Mouse (Mus musculus) embryonic fibroblast, embryonic 13.5 days (primary cell): Measurements from ENCODE around the gene Per1. TPM values are rescaled to one million over a fixed set of nuclear protein-coding genes. Genes with fewer than 3 reads are reported as not detected.

Experiments used
- H3K27ac ChIP-seq: 2 replicates; pipeline ENCODE4 v1.5.1; 2012; ENCODE audit warnings: low read length, control low read depth, inconsistent platforms; ENCODE audit not compliant: insufficient read depth
- H3K4me1 ChIP-seq: 2 replicates; pipeline ENCODE4 v1.6.1; 2011; ENCODE audit warnings: low read length; ENCODE audit not compliant: control insufficient read depth, insufficient read depth
- H3K4me3 ChIP-seq: 2 replicates; pipeline ENCODE4 v1.5.1; 2011; ENCODE audit warnings: mild to moderate bottlenecking, control low read depth, low read length; ENCODE audit not compliant: insufficient read depth
- CTCF ChIP-seq: IDR thresholded peaks from 2 replicates; pipeline ENCODE4 v1.5.1; 2011; ENCODE audit warnings: mild to moderate bottlenecking, control low read depth, low read length, moderate library complexity, borderline replicate concordance; ENCODE audit not compliant: insufficient read depth
- POLR2A ChIP-seq: IDR thresholded peaks from 2 replicates; pipeline ENCODE4 v1.6.1; 2011; ENCODE audit warnings: low read depth, mild to moderate bottlenecking, control low read depth, low read length, moderate library complexity
- polyA plus RNA-seq: library from polyadenylated mRNA; stranded (reverse); fragments of >200 nt; gene quantifications from 2 replicates; pipeline ENCODE4 v1.2.4, GENCODE M21; 2011; ENCODE audit warnings: low read depth; ENCODE audit not compliant: missing spikeins, insufficient read length

The Per1 gene
- polyA plus RNA-seq, 1 experiment, result 30.9 TPM

DNA sequence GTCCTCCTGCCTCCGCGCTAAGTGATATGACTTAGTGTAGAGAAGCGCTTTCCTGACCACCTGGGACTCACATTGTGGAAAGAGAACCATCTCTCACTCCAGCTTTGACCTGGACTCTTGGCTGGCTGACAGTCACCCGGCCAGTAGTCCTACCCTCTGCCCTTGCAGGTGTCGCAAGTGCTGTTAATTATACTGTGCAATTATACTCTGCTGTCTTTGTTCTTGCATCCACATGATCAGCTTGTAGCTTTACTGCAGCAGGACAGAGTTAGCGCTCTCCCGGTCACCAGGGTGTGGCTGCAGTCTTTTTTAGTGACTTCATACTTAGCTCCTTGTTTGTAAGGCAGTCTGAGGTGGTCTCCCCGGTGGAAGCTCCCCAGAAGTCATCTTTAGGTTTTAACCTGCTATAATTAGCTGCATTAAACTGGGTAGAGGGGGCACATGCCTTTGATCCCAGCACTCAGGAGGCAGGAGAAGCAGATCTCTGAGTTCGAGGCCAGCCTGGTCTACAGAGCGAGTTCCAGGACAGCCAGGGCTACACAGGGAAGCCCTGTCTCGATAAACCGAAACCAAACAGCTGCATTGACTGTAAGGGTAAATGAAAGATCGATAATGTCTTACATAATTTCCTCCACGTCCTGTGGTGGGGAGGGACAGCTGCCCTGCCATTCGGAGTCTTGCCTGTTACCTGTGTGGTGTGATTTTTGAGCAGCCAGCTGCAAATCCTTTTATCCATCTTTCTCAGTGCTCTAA lies 14.7 kb upstream of the Per1 start:
- H3K27ac ChIP-seq, result no peak overlapping the region
- H3K4me3 ChIP-seq, result no peak overlapping the region
- TF ChIP-seq POLR2A, result no peak
- TF ChIP-seq CTCF, result no peak
- H3K4me1 ChIP-seq, result 0 out of 2 replicates have a peak, but pooled peaks cover 2% of the 10 kb centered on the region

DNA sequence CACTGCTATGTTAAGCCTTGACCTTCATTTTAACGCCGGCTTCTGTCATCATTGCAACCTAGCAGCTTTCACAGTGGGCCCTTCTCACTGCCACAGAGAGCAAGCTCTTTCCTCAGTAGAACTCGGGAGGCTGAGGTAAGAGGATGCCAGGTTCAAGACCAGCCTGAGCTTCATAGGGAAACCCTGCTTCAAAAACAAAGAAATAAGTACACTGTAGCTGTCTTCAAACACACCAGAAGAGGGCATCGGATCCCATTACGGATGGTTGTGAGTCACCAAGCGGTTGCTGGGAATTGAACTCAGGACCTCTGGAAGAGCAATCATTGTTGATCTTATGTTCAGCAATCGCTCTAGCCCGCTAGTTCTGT lies 14.2 kb upstream of the Per1 start:
- H3K4me3 ChIP-seq, result no peak overlapping the region
- 0 out of 2 replicates have a peak, but pooled peaks cover 2% of the 10 kb centered on the region for H3K4me1 ChIP-seq
- TF ChIP-seq POLR2A (no peak), CTCF (no peak)
- no peak overlapping the region for H3K27ac ChIP-seq

DNA sequence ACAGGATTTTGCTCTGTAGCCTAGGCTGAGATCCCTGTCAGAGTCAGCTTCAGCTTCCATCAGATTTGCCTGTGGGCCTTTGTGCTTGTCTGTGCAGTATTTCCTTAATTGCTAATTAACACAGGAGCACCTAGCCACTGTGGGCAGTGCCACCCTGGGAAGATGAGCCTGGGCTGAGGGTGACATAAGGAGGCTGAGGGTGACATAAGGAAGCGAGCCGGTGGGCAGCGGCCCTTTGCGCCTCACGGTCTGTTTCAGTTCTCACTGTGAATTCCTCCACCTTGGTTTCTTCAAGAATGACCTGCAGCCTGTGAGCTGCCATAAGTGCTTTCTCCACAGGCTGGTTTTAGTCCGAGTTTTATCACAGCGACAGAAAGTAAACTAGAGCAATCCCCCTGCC lies 13.4 kb upstream of the Per1 start:
- Histone ChIP-seq H3K27ac (no peak overlapping the region), H3K4me3 (no peak overlapping the region), H3K4me1 (0 out of 2 replicates have a peak, but pooled peaks cover under 1% of the 10 kb centered on the region)
- no peak for TF ChIP-seq CTCF
- TF ChIP-seq POLR2A, result no peak

DNA sequence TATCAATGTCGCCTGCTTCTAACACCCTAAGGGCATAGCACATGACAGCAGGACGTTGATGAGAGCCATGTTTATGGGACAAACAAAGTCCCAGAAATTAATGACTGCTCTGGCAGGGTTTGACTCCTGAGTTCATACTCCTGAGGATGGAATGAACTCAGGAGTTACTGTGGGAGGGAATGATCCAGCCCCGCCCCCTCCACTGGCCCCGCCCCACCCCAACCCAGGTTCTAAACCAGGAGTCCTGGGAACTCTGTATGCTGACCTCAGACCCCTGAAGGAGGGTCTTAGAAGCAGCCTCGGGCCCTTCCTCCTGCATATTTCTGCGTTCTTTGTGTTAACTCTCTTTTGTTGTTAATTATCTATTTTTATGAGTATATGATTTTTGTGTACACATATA lies 9.4 kb upstream of the Per1 start:
- H3K4me3 ChIP-seq, result no peak overlapping the region
- no peak for TF ChIP-seq POLR2A
- H3K27ac ChIP-seq, result no peak overlapping the region
- H3K4me1 ChIP-seq, result peaks cover 2% of the 10 kb centered on the region; the same call in 1 of the 2 replicates

GRCm38 (mm10) chr11:69086390-69086789 lies 8.6 kb upstream of the Per1 start:
- Histone ChIP-seq H3K27ac (no peak overlapping the region), H3K4me3 (no peak overlapping the region), H3K4me1 (peaks cover 2% of the 10 kb centered on the region; the same call in 1 of the 2 replicates)
- no peak for TF ChIP-seq POLR2A
- TF ChIP-seq CTCF, result no peak

DNA sequence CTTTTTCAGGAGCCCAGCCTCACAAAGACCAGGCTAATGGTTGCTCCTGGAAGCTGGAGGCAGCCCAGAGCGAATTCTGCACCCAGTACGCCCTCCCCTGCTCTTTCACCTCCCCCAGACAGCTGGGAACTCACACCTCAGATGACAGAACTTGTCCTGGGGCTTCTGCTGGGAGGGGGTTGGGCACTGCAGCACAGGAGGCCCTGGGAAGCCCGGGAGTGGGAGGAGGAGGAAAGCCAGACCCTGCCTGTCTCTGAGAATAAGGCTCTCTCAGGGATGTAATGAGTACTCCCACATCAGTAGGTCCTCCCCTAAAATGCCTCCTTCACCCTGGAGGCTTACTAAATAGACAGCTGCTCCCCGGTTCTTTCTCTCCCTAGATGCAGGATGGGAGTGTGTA lies 7.9 kb upstream of the Per1 start:
- peaks cover 2% of the 10 kb centered on the region; the same call in 1 of the 2 replicates for H3K4me1 ChIP-seq
- TF ChIP-seq POLR2A (no peak), CTCF (no peak)
- no peak overlapping the region for H3K27ac ChIP-seq
- no peak overlapping the region for H3K4me3 ChIP-seq

DNA sequence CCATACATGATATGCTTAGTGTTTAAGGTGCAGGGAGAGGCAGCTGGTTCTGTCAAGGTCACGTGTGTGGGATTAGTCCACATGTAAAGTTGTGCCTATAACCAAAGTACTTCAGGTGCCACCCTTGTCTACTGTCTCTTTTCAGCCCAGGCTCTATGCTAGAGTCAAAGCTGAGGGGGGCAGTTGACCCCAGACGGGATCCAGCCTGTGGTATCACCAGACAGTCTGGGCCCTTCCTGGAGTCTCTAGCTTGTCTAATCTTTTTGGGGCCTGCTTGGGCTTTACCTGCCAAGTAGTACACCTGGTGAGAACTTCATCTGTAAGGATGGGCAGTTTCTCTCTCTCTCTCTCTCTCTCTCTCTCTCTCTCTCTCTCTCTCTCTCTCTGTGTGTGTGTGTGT lies 7.4 kb upstream of the Per1 start:
- H3K4me3 ChIP-seq, result no peak overlapping the region; the same call in 1 of the 2 replicates
- TF ChIP-seq CTCF (no peak), POLR2A (no peak)
- no peak overlapping the region for H3K27ac ChIP-seq
- H3K4me1 ChIP-seq, result peaks cover 2% of the 10 kb centered on the region; the same call in 1 of the 2 replicates

- H3K27ac ChIP-seq, result peak within 1 kb of the TSS; percentile 72
- peaks cover 2% of the 10 kb centered on the region; the same call in 1 of the 2 replicates for H3K4me1 ChIP-seq
- peak; percentile 71 for TF ChIP-seq POLR2A
- TF ChIP-seq CTCF, result no peak
- H3K4me3 ChIP-seq, result peak within 1 kb of the TSS; percentile 98
Measured at GRCm38 (mm10) chr11:69088103-69088855, 6.7 kb upstream of the Per1 start, which contains the start of gene Vamp2. TSS of gene Vamp2 (plus strand) at chr11:69088490.

GRCm38 (mm10) chr11:69088856-69089615 lies 6.0 kb upstream of the Per1 start:
- TF ChIP-seq CTCF, result no peak
- TF ChIP-seq POLR2A, result no peak
- peak overlapping the region; percentile 72; the same call in 1 of the 2 replicates for H3K27ac ChIP-seq
- H3K4me1 ChIP-seq, result peaks cover 2% of the 10 kb centered on the region; the same call in 1 of the 2 replicates
- peak overlapping the region; percentile 98 for H3K4me3 ChIP-seq
